Mouse (Mus musculus): ENCODE data around the gene Desi2. TPM values are rescaled to one million over a fixed set of nuclear protein-coding genes. Genes with fewer than 3 reads are reported as not detected.

The Desi2 gene
- polyA plus RNA-seq, 1 experiment: 11.4 TPM

Other genes with a start within 250 kb of the Desi2 start
- 0.11 TPM for gene Catspere2, start 204.0 kb upstream of the Desi2 start, polyA plus RNA-seq (2012; fragmentation: generic; extraction: Trizol)
- 67.2 TPM for gene Cox20, start 131.7 kb downstream of the Desi2 start, polyA plus RNA-seq (2012; fragmentation: generic; extraction: Trizol)
- 95.0 TPM for gene Hnrnpu, start 150.4 kb downstream of the Desi2 start, polyA plus RNA-seq (2012; fragmentation: generic; extraction: Trizol)
- 0.72 TPM for gene Efcab2, start 218.7 kb downstream of the Desi2 start, polyA plus RNA-seq (2012; fragmentation: generic; extraction: Trizol)